Mouse (Mus musculus) liver, embryonic 11.5 days (tissue): ENCODE results near the gene Olfr263. TPM values are rescaled to one million over a fixed set of nuclear protein-coding genes. Genes with fewer than 3 reads are reported as not detected.
A peak's percentile ranks its signal among the peaks of the same experiment; 100 is the strongest.

ENCODE experiments used
- ATAC-seq: fragments of 200-750 bp; cut with Nextera tagmentation; replicated peaks from 2 replicates; pipeline ENCODE4 v1.8.0; 2017; ENCODE audit warnings: moderate number of reproducible peaks, mild to moderate bottlenecking, moderate TSS enrichment, moderate library complexity; ENCODE audit not compliant: low FRiP score
- DNase-seq: peaks from one replicate; pipeline ENCODE4 v3.0.0-alpha.2; 2017; ENCODE audit warnings: low spot score
- H3K27ac ChIP-seq: fragments of 300-500 bp; sonication (generic); 2 replicates; pipeline ENCODE4 v1.5.1; 2014; ENCODE audit warnings: mild to moderate bottlenecking, low read depth, low read length, control low read depth
- H3K27me3 ChIP-seq: fragments of 300-500 bp; sonication (generic); replicated peaks from 2 replicates; pipeline ENCODE4 v1.6.1; 2014; ENCODE audit warnings: low read length, mixed read lengths; ENCODE audit not compliant: control insufficient read depth, insufficient read depth
- H3K36me3 ChIP-seq: fragments of 300-500 bp; sonication (generic); 2 replicates; pipeline ENCODE4 v1.6.1; 2014; ENCODE audit warnings: mild to moderate bottlenecking, low read length, moderate library complexity, mixed read lengths; ENCODE audit not compliant: control insufficient read depth, insufficient read depth
- H3K4me1 ChIP-seq: fragments of 300-500 bp; sonication (generic); replicated peaks from 2 replicates; pipeline ENCODE4 v1.6.1; 2014; ENCODE audit warnings: low read length, mixed read lengths; ENCODE audit not compliant: control insufficient read depth, insufficient read depth
- H3K4me2 ChIP-seq: fragments of 300-500 bp; sonication (generic); 2 replicates; pipeline ENCODE4 v1.6.1; 2014; ENCODE audit warnings: mild to moderate bottlenecking, control low read depth, moderate library complexity
- H3K4me3 ChIP-seq: fragments of 300-500 bp; sonication (generic); 2 replicates; pipeline ENCODE4 v1.5.1; 2014; ENCODE audit warnings: low read depth, low read length, control low read depth
- H3K9ac ChIP-seq: fragments of 300-500 bp; sonication (generic); 2 replicates; pipeline ENCODE4 v1.6.1; 2014; ENCODE audit warnings: low read depth, low read length, control low read depth
- H3K9me3 ChIP-seq: fragments of 300-500 bp; sonication (generic); 2 replicates; pipeline ENCODE4 v1.6.1; 2016; ENCODE audit warnings: low read length, inconsistent platforms, mixed read lengths; ENCODE audit not compliant: control insufficient read depth
- WGBS: fragments of 180-500 bp; shearing (Covaris S2); extraction: QIAGEN DNeasy Blood & Tissue Kit; methylation state at CpG from one replicate; pipeline ENCODE4 v1.1.7; 2014; 5-methylcytosine and 5-hydroxymethylcytosine counted together
- polyA plus RNA-seq: library from polyadenylated mRNA; unstranded; fragments of >200 nt; fragmentation: Nextera tagmentation; extraction: Ambion mirVana; gene quantifications from 2 replicates; pipeline ENCODE4 v1.2.1, GENCODE M21; 2014

Olfr263 gene
- polyA plus RNA-seq, 1 experiment from 2014 or later = not detected

GRCm38 (mm10) chr13:21171600-21172150 lies 42.2 kb downstream of the Olfr263 start:
- Histone ChIP-seq H3K27ac (no peak overlapping the region), H3K27me3 (no peaks in the 10 kb centered on the region), H3K4me3 (peak overlapping the region; percentile 49), H3K4me1 (peaks cover 8% of the 10 kb centered on the region), H3K4me2 (peak overlapping the region; percentile 99), H3K36me3 (no peaks in the 10 kb centered on the region), H3K9ac (peak overlapping the region; percentile 27; the same call in 1 of the 2 replicates), H3K9me3 (no peaks in the 10 kb centered on the region)
- DNase-seq (no peak), ATAC-seq (no peak)
- under 1% methylated on average over 12 of the region's 12 CpGs for WGBS

- H3K27ac ChIP-seq = no peak overlapping the region; the same call in 1 of the 2 replicates
- H3K36me3 ChIP-seq = no peaks in the 10 kb centered on the region
- under 1% methylated on average over 16 of the region's 16 CpGs for WGBS
- no peaks in the 10 kb centered on the region for H3K9me3 ChIP-seq
- H3K4me2 ChIP-seq = peak overlapping the region; percentile 99
- H3K9ac ChIP-seq = peak overlapping the region; percentile 57
- peaks cover 8% of the 10 kb centered on the region for H3K4me1 ChIP-seq
- H3K27me3 ChIP-seq = no peaks in the 10 kb centered on the region
- peak; percentile 80 for ATAC-seq
- peak overlapping the region; percentile 49 for H3K4me3 ChIP-seq
- peak; percentile 85 for DNase-seq
Measured at GRCm38 (mm10) chr13:21172241-21173027, 43.0 kb downstream of the Olfr263 start.

- peak overlapping the region; percentile 57 for H3K9ac ChIP-seq
- peak overlapping the region; percentile 49 for H3K4me3 ChIP-seq
- peaks cover 8% of the 10 kb centered on the region for H3K4me1 ChIP-seq
- H3K27me3 ChIP-seq = no peaks in the 10 kb centered on the region
- peak overlapping the region; percentile 99 for H3K4me2 ChIP-seq
- ATAC-seq (no peak; the same call in 1 of the 2 replicates), DNase-seq (peak; percentile 63)
- H3K27ac ChIP-seq = no peak overlapping the region; the same call in 1 of the 2 replicates
- H3K9me3 ChIP-seq = no peaks in the 10 kb centered on the region
- no peaks in the 10 kb centered on the region for H3K36me3 ChIP-seq
- under 1% methylated on average over 11 of the region's 11 CpGs for WGBS
Measured at GRCm38 (mm10) chr13:21173072-21173471, 43.6 kb downstream of the Olfr263 start.

- no peak for ATAC-seq
- Histone ChIP-seq H3K4me3 (no peak overlapping the region), H3K4me2 (no peak overlapping the region), H3K36me3 (peaks cover 2% of the 10 kb centered on the region; the same call in 1 of the 2 replicates), H3K9ac (no peak overlapping the region), H3K27me3 (no peaks in the 10 kb centered on the region), H3K4me1 (peaks cover 15% of the 10 kb centered on the region), H3K9me3 (no peaks in the 10 kb centered on the region), H3K27ac (no peak overlapping the region)
- WGBS = 80% methylated on average over 11 of the region's 11 CpGs
- DNase-seq = no peak
Measured at GRCm38 (mm10) chr13:21176733-21177132, 47.3 kb downstream of the Olfr263 start.

GRCm38 (mm10) chr13:21177657-21178056 lies 48.2 kb downstream of the Olfr263 start:
- Histone ChIP-seq H3K27me3 (no peaks in the 10 kb centered on the region), H3K4me1 (peaks cover 22% of the 10 kb centered on the region), H3K9ac (no peak overlapping the region), H3K27ac (no peak overlapping the region), H3K36me3 (peaks cover 11% of the 10 kb centered on the region; the same call in 1 of the 2 replicates), H3K4me2 (no peak overlapping the region), H3K9me3 (no peaks in the 10 kb centered on the region), H3K4me3 (no peak overlapping the region)
- DNase-seq = no peak
- WGBS = 59% methylated on average over 5 of the region's 5 CpGs
- ATAC-seq = no peak

GRCm38 (mm10) chr13:21178364-21178763 lies 48.9 kb downstream of the Olfr263 start:
- WGBS = 68% methylated on average over 5 of the region's 5 CpGs
- H3K4me2 ChIP-seq = peak overlapping the region; percentile 98
- H3K4me1 ChIP-seq = peaks cover 22% of the 10 kb centered on the region
- peak overlapping the region; percentile 99 for H3K9ac ChIP-seq
- peak overlapping the region; percentile 100; the same call in 1 of the 2 replicates for H3K4me3 ChIP-seq
- H3K27me3 ChIP-seq = no peaks in the 10 kb centered on the region
- peaks cover 16% of the 10 kb centered on the region for H3K36me3 ChIP-seq
- no peaks in the 10 kb centered on the region for H3K9me3 ChIP-seq
- DNase-seq (no peak), ATAC-seq (no peak)
- 0 out of 2 replicates have a peak overlapping the region, but pooled peaks have one; percentile 15 for H3K27ac ChIP-seq

- ATAC-seq = peak; percentile 58
- Histone ChIP-seq H3K9ac (peak within 1 kb of the TSS; percentile 99), H3K4me2 (peak within 1 kb of the TSS; percentile 98), H3K27me3 (no peaks in the 10 kb centered on the region), H3K36me3 (peaks cover 26% of the 10 kb centered on the region), H3K4me3 (peak within 1 kb of the TSS; percentile 100), H3K9me3 (no peaks in the 10 kb centered on the region), H3K27ac (peak within 1 kb of the TSS; percentile 73), H3K4me1 (peaks cover 28% of the 10 kb centered on the region)
- WGBS = 0% methylated on average over 15 of the region's 15 CpGs
- DNase-seq = no peak
Measured at GRCm38 (mm10) chr13:21179367-21179723, 49.9 kb downstream of the Olfr263 start, which contains the start of gene Trim27. Trim27 (plus strand) TSS chr13:21179445.

- ATAC-seq (peak; percentile 95), DNase-seq (peak; percentile 93)
- peak overlapping the region; percentile 99 for H3K9ac ChIP-seq
- no peaks in the 10 kb centered on the region for H3K9me3 ChIP-seq
- peaks cover 30% of the 10 kb centered on the region for H3K4me1 ChIP-seq
- H3K36me3 ChIP-seq = peaks cover 29% of the 10 kb centered on the region
- WGBS = under 1% methylated on average over 73 of the region's 80 CpGs
- peak overlapping the region; percentile 100 for H3K4me3 ChIP-seq
- no peaks in the 10 kb centered on the region for H3K27me3 ChIP-seq
- H3K27ac ChIP-seq = peak overlapping the region; percentile 73
- peak overlapping the region; percentile 98 for H3K4me2 ChIP-seq
Measured at GRCm38 (mm10) chr13:21179724-21180550, 50.5 kb downstream of the Olfr263 start.
